Mouse (Mus musculus) hindbrain, embryonic 13.5 days (tissue): ENCODE results near the gene Gzmd. TPM values are rescaled to one million over a fixed set of nuclear protein-coding genes. Genes with fewer than 3 reads are reported as not detected.

Source experiments
- microRNA-seq: library from miRNA; unstranded; fragments of <30 nt; microRNA quantifications from one replicate; pipeline ENCODE4, GENCODE M21; 2016
- polyA plus RNA-seq: library from polyadenylated mRNA; unstranded; fragments of >200 nt; fragmentation: Nextera tagmentation; extraction: Ambion mirVana; gene quantifications from 2 replicates; pipeline ENCODE4 v1.2.1, GENCODE M21; 2015

The Gzmd gene
- polyA plus RNA-seq, 1 experiment from 2014 or later: not detected

Small RNAs within 50 kb of the gene (microRNA-seq; reads per million reads assigned to microRNA genes)
- not detected for gene Mir6949

Other genes starting within 250 kb of the Gzmd start
- 0.14 and 0.27 TPM in 2 replicates for gene Cbln3, start 248.2 kb downstream of the Gzmd start, polyA plus RNA-seq
- gene Khnyn, start 247.7 kb downstream of the Gzmd start, polyA plus RNA-seq: 10.0 and 11.1 TPM in 2 replicates
- 115 and 124 TPM in 2 replicates for gene Sdr39u1, start 232.3 kb downstream of the Gzmd start, polyA plus RNA-seq
- gene Cma1, start 187.9 kb downstream of the Gzmd start, polyA plus RNA-seq: 0.43 TPM in 1 of 2 replicates, not detected in the other
- not detected in 2 replicates for gene Cma2, start 181.6 kb downstream of the Gzmd start, polyA plus RNA-seq
- not detected in 2 replicates for gene Mcpt1, start 114.6 kb downstream of the Gzmd start, polyA plus RNA-seq
- not detected in 2 replicates for gene Mcpt9, start 102.1 kb downstream of the Gzmd start, polyA plus RNA-seq
- gene Mcpt2, start 90.6 kb downstream of the Gzmd start, polyA plus RNA-seq: not detected in 2 replicates
- gene Mcpt4, start 70.3 kb downstream of the Gzmd start, polyA plus RNA-seq: not detected in 2 replicates
- not detected in 2 replicates for gene Mcpt8, start 47.3 kb downstream of the Gzmd start, polyA plus RNA-seq
- not detected in 2 replicates for gene Ctsg, start 30.0 kb downstream of the Gzmd start, polyA plus RNA-seq
- not detected in 2 replicates for gene Gzme, start 12.0 kb downstream of the Gzmd start, polyA plus RNA-seq
- not detected in 2 replicates for gene Gzmg, start 27.0 kb upstream of the Gzmd start, polyA plus RNA-seq
- gene Gzmn, start 42.0 kb upstream of the Gzmd start, polyA plus RNA-seq: not detected in 2 replicates
- gene Gzmf, start 78.8 kb upstream of the Gzmd start, polyA plus RNA-seq: not detected in 2 replicates
- gene Gzmc, start 102.0 kb upstream of the Gzmd start, polyA plus RNA-seq: not detected in 2 replicates
- not detected in 2 replicates for gene Gzmb, start 129.7 kb upstream of the Gzmd start, polyA plus RNA-seq
- gene Atp12a, start 232.5 kb upstream of the Gzmd start, polyA plus RNA-seq: 0.09 TPM in 2 replicates